Mouse (Mus musculus): ENCODE results near the gene Abcb5. TPM values are rescaled to one million over a fixed set of nuclear protein-coding genes. Genes with fewer than 3 reads are reported as not detected.

Abcb5 gene
- polyA plus RNA-seq, 1 experiment from 2014 or later = not detected

GRCm38 (mm10) chr12:118872673-118873072 is 93.5 kb downstream of the Abcb5 start:
- WGBS = 76% methylated on average over 8 of the region's 8 CpGs
- Histone ChIP-seq H3K27ac (no peak overlapping the region), H3K4me2 (replicated peaks) (no peak overlapping the region), H3K4me1 (replicated peaks) (no peaks in the 10 kb centered on the region), H3K27me3 (no peaks in the 10 kb centered on the region), H3K9me3 (no peaks in the 10 kb centered on the region), H3K4me3 (replicated peaks) (no peak overlapping the region), H3K36me3 (no peaks in the 10 kb centered on the region), H3K9ac (replicated peaks) (no peak overlapping the region)
- ATAC-seq = no peak

DNA sequence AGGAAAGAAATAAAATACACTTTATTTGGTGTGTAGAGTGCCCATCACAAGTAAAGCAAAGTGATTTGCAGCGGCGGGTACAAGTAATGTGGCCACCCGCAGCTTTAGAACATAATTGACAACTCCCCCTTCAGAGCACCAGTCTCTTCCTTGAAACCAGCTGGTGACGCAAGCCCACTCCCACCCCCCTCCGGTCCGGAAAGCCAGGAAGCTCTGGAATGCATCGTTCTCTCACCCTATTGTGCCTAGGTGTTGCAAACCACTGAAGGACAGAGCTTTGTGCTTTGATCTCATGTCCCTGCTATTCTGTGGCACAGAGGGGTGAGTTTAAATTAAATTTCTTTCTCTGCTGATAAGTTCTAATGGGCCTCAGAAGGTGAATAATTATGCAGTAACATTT is 110.1 kb downstream of the Abcb5 start:
- Histone ChIP-seq H3K9me3 (no peaks in the 10 kb centered on the region), H3K36me3 (no peaks in the 10 kb centered on the region), H3K9ac (replicated peaks) (no peak overlapping the region), H3K4me3 (replicated peaks) (no peak overlapping the region), H3K27ac (no peak overlapping the region), H3K27me3 (peaks cover 50% of the 10 kb centered on the region), H3K4me1 (replicated peaks) (peaks cover 8% of the 10 kb centered on the region), H3K4me2 (replicated peaks) (no peak overlapping the region)
- WGBS = 1% methylated on average over 7 of the region's 7 CpGs
- ATAC-seq = no peak

- Histone ChIP-seq H3K27me3 (peaks cover 57% of the 10 kb centered on the region), H3K9ac (replicated peaks) (peak overlapping the region; percentile 56)
- under 1% methylated on average over 34 of the region's 34 CpGs for WGBS
Observed at GRCm38 (mm10) chr12:118854831-118855453, 111.3 kb downstream of the Abcb5 start.

GRCm38 (mm10) chr12:118854401-118854800 is 111.8 kb downstream of the Abcb5 start:
- Histone ChIP-seq H3K4me1 (replicated peaks) (peaks cover 14% of the 10 kb centered on the region), H3K4me3 (replicated peaks) (peak overlapping the region; percentile 45), H3K36me3 (no peaks in the 10 kb centered on the region), H3K4me2 (replicated peaks) (peak overlapping the region; percentile 66), H3K9me3 (no peaks in the 10 kb centered on the region), H3K27me3 (peaks cover 60% of the 10 kb centered on the region), H3K9ac (replicated peaks) (peak overlapping the region; percentile 56), H3K27ac (peak overlapping the region; percentile 62)
- 2% methylated on average over 10 of the region's 10 CpGs for WGBS
- no peak for ATAC-seq

More at GRCm38 (mm10) chr12:118854831-118855453, 111.3 kb downstream of the Abcb5 start:
- Histone ChIP-seq H3K9me3 (no peaks in the 10 kb centered on the region), H3K4me3 (replicated peaks) (peak overlapping the region; percentile 45), H3K4me1 (replicated peaks) (peaks cover 8% of the 10 kb centered on the region), H3K36me3 (no peaks in the 10 kb centered on the region), H3K4me2 (replicated peaks) (peak overlapping the region; percentile 66), H3K27ac (peak overlapping the region; percentile 62)
- ATAC-seq = peak; percentile 99

DNA sequence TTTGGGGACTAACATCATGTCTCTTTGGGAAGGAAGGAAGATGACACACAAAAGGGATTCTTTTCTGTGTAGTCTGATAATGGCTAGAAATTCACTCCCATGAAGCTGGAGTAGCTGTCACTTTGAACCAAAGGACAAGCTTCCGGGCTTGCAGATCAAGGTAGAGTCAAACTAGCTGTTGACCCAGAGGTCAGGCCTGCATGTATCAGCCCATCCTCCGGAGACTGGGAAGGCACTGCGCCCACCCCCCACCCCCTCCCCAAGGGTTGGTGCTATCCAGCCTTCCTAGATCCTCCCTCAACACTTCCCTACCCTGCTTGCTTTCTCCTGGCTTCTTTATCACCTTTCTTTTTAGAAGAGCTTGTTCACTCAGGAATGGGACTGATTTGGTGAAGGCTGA is 112.9 kb downstream of the Abcb5 start:
- H3K9ac ChIP-seq (replicated peaks) = no peak overlapping the region

GRCm38 (mm10) chr12:118850851-118851410 is 115.3 kb downstream of the Abcb5 start:
- no peak for ATAC-seq
- H3K27me3 ChIP-seq = peaks cover 75% of the 10 kb centered on the region
- H3K27ac ChIP-seq = no peak overlapping the region
- no peaks in the 10 kb centered on the region for H3K9me3 ChIP-seq
- H3K4me1 ChIP-seq (replicated peaks) = peaks cover 45% of the 10 kb centered on the region
- H3K4me3 ChIP-seq (replicated peaks) = peak overlapping the region; percentile 46; the same call in 1 of the 2 replicates
- no peaks in the 10 kb centered on the region for H3K36me3 ChIP-seq
- 17% methylated on average over 12 of the region's 12 CpGs for WGBS
- 0 out of 2 replicates have a peak overlapping the region, but pooled peaks have one; percentile 17 for H3K4me2 ChIP-seq (replicated peaks)
- H3K9ac ChIP-seq (replicated peaks) = no peak overlapping the region

More for the DNA sequence above, 112.9 kb downstream of the Abcb5 start:
- peaks cover 24% of the 10 kb centered on the region for H3K4me1 ChIP-seq (replicated peaks)
- H3K27ac ChIP-seq = no peak overlapping the region
- H3K4me3 ChIP-seq (replicated peaks) = peak overlapping the region; percentile 17
- H3K4me2 ChIP-seq (replicated peaks) = peak overlapping the region; percentile 25
- 3% methylated on average over 3 of the region's 3 CpGs for WGBS
- no peaks in the 10 kb centered on the region for H3K36me3 ChIP-seq
- H3K27me3 ChIP-seq = peaks cover 68% of the 10 kb centered on the region
- H3K9me3 ChIP-seq = no peaks in the 10 kb centered on the region
- no peak for ATAC-seq

DNA sequence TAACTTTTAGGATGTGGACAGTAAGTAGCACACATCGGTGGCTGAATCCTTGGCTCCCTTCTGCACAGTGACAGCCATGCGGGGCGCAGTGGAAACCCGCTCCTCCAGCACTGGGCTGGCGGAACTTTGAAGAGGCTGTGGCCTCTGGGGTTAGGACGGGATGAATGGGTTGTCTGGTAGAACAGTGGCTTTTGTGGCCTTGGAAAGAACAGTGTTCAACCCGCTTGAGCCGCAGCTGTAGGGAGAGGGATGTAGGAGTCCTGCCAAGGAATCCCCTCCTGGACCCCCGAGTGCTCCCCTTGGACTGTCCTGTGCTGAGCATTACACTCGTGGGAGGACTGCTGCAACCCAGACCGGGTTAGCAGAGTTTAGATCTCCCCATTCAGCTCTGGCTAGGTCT is 116.2 kb downstream of the Abcb5 start:
- peak overlapping the region; percentile 71 for H3K27ac ChIP-seq
- WGBS = 0% methylated on average over 11 of the region's 11 CpGs
- ATAC-seq = peak; percentile 12; the same call in 1 of the 2 replicates

DNA sequence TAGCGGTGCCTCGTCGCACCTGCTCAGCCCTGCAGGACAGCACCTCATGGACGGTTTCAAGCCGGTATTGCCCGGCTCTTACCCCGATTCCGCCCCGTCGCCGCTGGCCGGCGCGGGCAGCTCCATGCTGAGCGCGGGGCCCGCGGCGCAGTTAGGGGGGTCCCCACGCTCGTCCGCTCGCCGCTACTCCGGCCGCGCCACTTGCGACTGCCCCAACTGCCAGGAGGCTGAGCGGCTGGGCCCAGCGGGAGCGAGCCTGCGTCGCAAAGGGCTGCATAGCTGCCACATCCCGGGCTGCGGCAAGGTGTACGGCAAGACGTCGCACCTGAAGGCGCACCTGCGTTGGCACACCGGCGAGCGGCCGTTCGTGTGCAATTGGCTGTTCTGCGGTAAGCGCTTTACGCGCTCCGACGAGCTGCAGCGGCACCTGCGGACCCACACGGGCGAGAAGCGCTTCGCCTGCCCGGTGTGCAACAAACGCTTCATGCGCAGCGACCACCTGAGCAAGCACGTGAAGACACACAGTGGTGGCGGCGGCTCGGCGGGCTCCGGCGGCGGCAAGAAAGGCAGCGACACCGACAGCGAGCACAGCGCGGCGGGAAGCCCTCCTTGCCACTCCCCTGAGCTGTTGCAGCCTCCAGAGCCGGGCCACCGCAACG is 116.9 kb downstream of the Abcb5 start:
- Histone ChIP-seq H3K4me1 (replicated peaks) (peaks cover 39% of the 10 kb centered on the region), H3K36me3 (no peaks in the 10 kb centered on the region)

More for the DNA sequence above, 116.2 kb downstream of the Abcb5 start:
- H3K4me3 ChIP-seq (replicated peaks) = peak overlapping the region; percentile 46
- H3K36me3 ChIP-seq = no peaks in the 10 kb centered on the region
- H3K27me3 ChIP-seq = peaks cover 80% of the 10 kb centered on the region
- H3K4me1 ChIP-seq (replicated peaks) = peaks cover 45% of the 10 kb centered on the region
- peak overlapping the region; percentile 63 for H3K4me2 ChIP-seq (replicated peaks)
- no peaks in the 10 kb centered on the region for H3K9me3 ChIP-seq
- H3K9ac ChIP-seq (replicated peaks) = peak overlapping the region; percentile 67

GRCm38 (mm10) chr12:118848496-118849202 is 117.6 kb downstream of the Abcb5 start:
- under 1% methylated on average over 77 of the region's 80 CpGs for WGBS
- Histone ChIP-seq H3K4me3 (replicated peaks) (peak overlapping the region; percentile 46), H3K27me3 (peaks cover 90% of the 10 kb centered on the region), H3K27ac (peak overlapping the region; percentile 71), H3K4me1 (replicated peaks) (peaks cover 36% of the 10 kb centered on the region), H3K36me3 (no peaks in the 10 kb centered on the region), H3K9ac (replicated peaks) (peak overlapping the region; percentile 67), H3K4me2 (replicated peaks) (peak overlapping the region; percentile 63), H3K9me3 (no peaks in the 10 kb centered on the region)
- ATAC-seq = peak; percentile 62

More for the DNA sequence above, 116.9 kb downstream of the Abcb5 start:
- Histone ChIP-seq H3K27me3 (peaks cover 87% of the 10 kb centered on the region), H3K9ac (replicated peaks) (peak overlapping the region; percentile 67), H3K27ac (peak overlapping the region; percentile 71), H3K4me2 (replicated peaks) (peak overlapping the region; percentile 63), H3K9me3 (no peaks in the 10 kb centered on the region), H3K4me3 (replicated peaks) (peak overlapping the region; percentile 46)
- under 1% methylated on average over 78 of the region's 78 CpGs for WGBS
- peak; percentile 43 for ATAC-seq

GRCm38 (mm10) chr12:118847861-118848495 is 118.2 kb downstream of the Abcb5 start:
- no peaks in the 10 kb centered on the region for H3K36me3 ChIP-seq
- peaks cover 90% of the 10 kb centered on the region for H3K27me3 ChIP-seq
- peak; percentile 5; the same call in 1 of the 2 replicates for ATAC-seq
- peak overlapping the region; percentile 63 for H3K4me2 ChIP-seq (replicated peaks)
- H3K9me3 ChIP-seq = no peaks in the 10 kb centered on the region
- peaks cover 39% of the 10 kb centered on the region for H3K4me1 ChIP-seq (replicated peaks)
- H3K27ac ChIP-seq = peak overlapping the region; percentile 71
- H3K9ac ChIP-seq (replicated peaks) = peak overlapping the region; percentile 67
- H3K4me3 ChIP-seq (replicated peaks) = peak overlapping the region; percentile 46
- under 1% methylated on average over 23 of the region's 23 CpGs for WGBS

DNA sequence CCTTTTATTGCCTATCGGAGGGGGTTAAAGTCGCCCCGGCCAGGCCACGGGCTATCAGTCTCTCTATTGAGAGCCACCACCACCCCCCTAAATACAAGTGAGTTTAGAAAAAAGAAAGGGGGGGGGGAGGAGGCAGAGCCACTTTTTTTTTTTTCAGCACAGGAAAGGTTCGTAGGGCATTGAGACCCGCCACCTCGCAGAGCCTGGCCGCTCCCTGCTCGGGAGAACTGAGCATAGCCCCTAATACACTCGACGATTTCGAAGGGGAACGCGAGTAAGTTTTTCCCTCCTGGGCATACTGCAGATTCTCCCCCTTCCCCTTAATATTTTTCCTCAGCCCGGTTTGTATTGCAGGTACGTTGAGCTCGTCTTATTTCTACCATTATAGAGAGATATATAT is 118.8 kb downstream of the Abcb5 start:
- Histone ChIP-seq H3K27ac (peak overlapping the region; percentile 71; the same call in 1 of the 2 replicates), H3K9ac (replicated peaks) (peak overlapping the region; percentile 67; the same call in 1 of the 2 replicates), H3K4me3 (replicated peaks) (peak overlapping the region; percentile 46), H3K9me3 (no peaks in the 10 kb centered on the region), H3K36me3 (no peaks in the 10 kb centered on the region), H3K27me3 (peaks cover 92% of the 10 kb centered on the region), H3K4me1 (replicated peaks) (peaks cover 44% of the 10 kb centered on the region), H3K4me2 (replicated peaks) (peak overlapping the region; percentile 63)
- WGBS = 0% methylated on average over 17 of the region's 17 CpGs
- ATAC-seq = no peak; the same call in 1 of the 2 replicates

Data from midbrain, embryonic 13.5 days (tissue).